Comparison of ENCODE assay signal across 9 mouse cellular contexts in the genomic region with DNA sequence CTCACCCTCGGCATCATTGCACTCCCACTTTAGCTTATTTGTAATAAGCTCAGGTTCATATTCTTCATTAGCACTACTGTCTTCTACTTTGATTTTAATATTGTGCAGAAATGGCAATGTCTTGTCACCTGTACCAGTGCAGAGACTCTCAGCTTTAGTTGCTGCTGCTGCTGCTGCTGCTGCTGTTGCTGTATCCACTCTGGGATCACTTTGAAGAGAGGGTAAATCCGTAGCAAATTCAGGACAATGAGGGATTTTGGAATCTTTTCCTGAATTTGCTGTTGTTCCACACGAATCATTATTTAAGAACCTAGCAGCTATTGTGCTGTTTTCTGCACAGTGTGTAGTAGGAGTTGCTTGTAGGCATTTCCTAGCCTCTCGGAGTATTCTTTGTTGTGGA. TPM values are rescaled to one million over a fixed set of nuclear protein-coding genes. Genes with fewer than 3 reads are reported as not detected.
DNase-seq lines count a peak whose midpoint lies in the region; ATAC-seq and TF ChIP-seq lines count a peak whose summit lies in the region.
"Had no signal": no experiment of that assay in that cellular context is flagged by ENCODE, and none has a peak within 500 bp of the region (broad histone marks: within the 10 kb centered on the region; RNA-seq: fewer than 3 reads in every experiment).

No protein-coding gene starts in this region.

- peak overlapping the region; percentile 80 to 89 for H3K4me3 ChIP-seq in heart, embryonic 14.5 days (ENCODE audit: control insufficient read depth in 1 of 2, insufficient read depth in 1 of 2, low read depth in 1 of 2, low read length in 2 of 2)
- peak overlapping the region; percentile 93 for H3K4me3 ChIP-seq in hindbrain, embryonic 11.5 days (ENCODE audit: low read depth, low read length)
- H3K4me3 ChIP-seq in midbrain, embryonic 11.5 days (ENCODE audit: low read depth, low read length), result peak overlapping the region; percentile 100

- no peak for ATAC-seq in heart, embryonic 14.5 days (ENCODE audit: insufficient number of reproducible peaks, insufficient read depth, low FRiP score, low read depth)
- ATAC-seq in hindbrain, embryonic 11.5 days (ENCODE audit: low FRiP score), result no peak
- no peak for ATAC-seq in midbrain, embryonic 11.5 days (ENCODE audit: low FRiP score)

- peak overlapping the region; percentile 94 for H3K4me2 ChIP-seq in heart, embryonic 14.5 days (ENCODE audit: low read length)
- H3K4me2 ChIP-seq in hindbrain, embryonic 11.5 days (replicated peaks; ENCODE audit: low read depth, low read length), result peak overlapping the region; percentile 82
- peak overlapping the region; percentile 94 for H3K4me2 ChIP-seq in midbrain, embryonic 11.5 days

- no peak for TF ChIP-seq POLR2A in brain, embryonic 14.5 days (IDR thresholded peaks at IDR 0.05; ENCODE audit: borderline replicate concordance, extremely low read depth, insufficient read depth, insufficient read length, poor library complexity, severe bottlenecking)

- 2% methylated on average over 4 of the region's 4 CpGs for WGBS in heart, embryonic 14.5 days
- 0% methylated on average over 4 of the region's 4 CpGs for WGBS in hindbrain, embryonic 11.5 days
- 0% methylated on average over 4 of the region's 4 CpGs for WGBS in midbrain, embryonic 11.5 days

- peak overlapping the region; percentile 99 for H3K9ac ChIP-seq in heart, embryonic 14.5 days (ENCODE audit: low read length)
- H3K9ac ChIP-seq in hindbrain, embryonic 11.5 days (ENCODE audit: low read depth, low read length), result peak overlapping the region; percentile 100
- H3K9ac ChIP-seq in midbrain, embryonic 11.5 days (ENCODE audit: low read length), result peak overlapping the region; percentile 100

- H3K27me3 ChIP-seq in heart, embryonic 14.5 days (ENCODE audit: control insufficient read depth, insufficient read depth, low read length), result no peaks in the 10 kb centered on the region
- no peaks in the 10 kb centered on the region for H3K27me3 ChIP-seq in hindbrain, embryonic 11.5 days (ENCODE audit: control insufficient read depth, insufficient read depth, low read length)
- H3K27me3 ChIP-seq in midbrain, embryonic 11.5 days (ENCODE audit: control insufficient read depth, insufficient read depth, low read length), result no peaks in the 10 kb centered on the region

- no peaks in the 10 kb centered on the region for H3K9me3 ChIP-seq in heart, embryonic 14.5 days (ENCODE audit: control insufficient read depth, low read length)
- H3K9me3 ChIP-seq in hindbrain, embryonic 11.5 days (ENCODE audit: control insufficient read depth, low read length), result no peaks in the 10 kb centered on the region
- H3K9me3 ChIP-seq in midbrain, embryonic 11.5 days (ENCODE audit: control insufficient read depth, low read length), result no peaks in the 10 kb centered on the region

- H3K4me1 ChIP-seq in heart, embryonic 14.5 days (ENCODE audit: control insufficient read depth in 2 of 2, insufficient read depth in 2 of 2, low read length in 2 of 2), result peaks cover 10 to 37% of the 10 kb centered on the region in 2 experiments
- peaks cover 3% of the 10 kb centered on the region; the same call in 1 of the 2 replicates for H3K4me1 ChIP-seq in hindbrain, embryonic 11.5 days (replicated peaks; ENCODE audit: control insufficient read depth, insufficient read depth, low read length)
- H3K4me1 ChIP-seq in midbrain, embryonic 11.5 days (ENCODE audit: control insufficient read depth, insufficient read depth, low read length), result peaks cover 24% of the 10 kb centered on the region

- DNase-seq in heart, postnatal 4 days, result no peak
- peak; percentile 68 for DNase-seq in brain, embryonic 14.5 days (ENCODE audit: low read depth)
- DNase-seq in hindbrain, embryonic 11.5 days (ENCODE audit: low spot score), result peak; percentile 50
- no peak for DNase-seq in midbrain, embryonic 11.5 days (ENCODE audit: low spot score, missing footprints)
- DNase-seq in ovary, postnatal 36 days (ENCODE audit: low spot score), result no peak
- DNase-seq in thymus, postnatal 36 days, result no peak
- DNase-seq in urinary bladder, postnatal 36 days (ENCODE audit: low spot score in 2 of 2), result no peak

- no peak for TF ChIP-seq CTCF in brain, embryonic 14.5 days (IDR thresholded peaks at IDR 0.05; ENCODE audit: borderline replicate concordance, extremely low read depth, insufficient read depth, insufficient read length)

- peak overlapping the region; percentile 97 to 99 for H3K27ac ChIP-seq in heart, embryonic 14.5 days (replicated peaks in 1 of 2; ENCODE audit: control insufficient read depth in 1 of 2, insufficient read depth in 1 of 2, low read depth in 2 of 2, low read length in 2 of 2)
- H3K27ac ChIP-seq in hindbrain, embryonic 11.5 days (ENCODE audit: low read depth, low read length), result peak overlapping the region; percentile 99
- H3K27ac ChIP-seq in midbrain, embryonic 11.5 days (ENCODE audit: low read depth, low read length), result peak overlapping the region; percentile 100

- H3K36me3 ChIP-seq in heart, embryonic 14.5 days (ENCODE audit: control insufficient read depth, insufficient read depth, low read length), result no peaks in the 10 kb centered on the region
- H3K36me3 ChIP-seq in hindbrain, embryonic 11.5 days (ENCODE audit: control insufficient read depth, insufficient read depth, low read length), result no peaks in the 10 kb centered on the region
- H3K36me3 ChIP-seq in midbrain, embryonic 11.5 days (ENCODE audit: control insufficient read depth, insufficient read depth, low read length), result no peaks in the 10 kb centered on the region

RNA-seq across cellular contexts. Expression of gene Skida1, which starts 2.7 kb away (rescaled TPM):
- polyA plus RNA-seq in heart, embryonic 14.5 days (2014; fragmentation: Nextera tagmentation; extraction: Ambion mirVana), result 4.7 and 6.4 TPM in 2 replicates
- total RNA-seq in heart, postnatal 4 days (2021), result 1 to 10 TPM; 6.3 to 7.2 TPM
- polyA plus RNA-seq in brain, embryonic 14.5 days (2012; rRNA removed), result 25.4 and 33.5 TPM in 2 replicates
- polyA plus RNA-seq in hindbrain, embryonic 11.5 days (2014; fragmentation: Nextera tagmentation; extraction: Ambion mirVana), result 19.6 and 20.1 TPM in 2 replicates
- 22.9 and 23.4 TPM in 2 replicates for polyA plus RNA-seq in midbrain, embryonic 11.5 days (2014; fragmentation: Nextera tagmentation; extraction: Ambion mirVana)

RNA-seq across cellular contexts. Expression of gene A930004D18Rik, which starts 8.6 kb away (rescaled TPM):
- 5.8 and 8.9 TPM in 2 replicates for polyA plus RNA-seq in heart, embryonic 14.5 days (2014; fragmentation: Nextera tagmentation; extraction: Ambion mirVana)
- total RNA-seq in heart, postnatal 4 days (2021), result 1 to 10 TPM; 4.7 to 5.0 TPM
- polyA plus RNA-seq in brain, embryonic 14.5 days (2012; rRNA removed), result 5.5 and 6.1 TPM in 2 replicates
- 8.5 and 10.7 TPM in 2 replicates for polyA plus RNA-seq in hindbrain, embryonic 11.5 days (2014; fragmentation: Nextera tagmentation; extraction: Ambion mirVana)
- 10.5 and 11.6 TPM in 2 replicates for polyA plus RNA-seq in midbrain, embryonic 11.5 days (2014; fragmentation: Nextera tagmentation; extraction: Ambion mirVana)

RNA-seq across cellular contexts. Expression of gene Mllt10, which starts 8.9 kb away (rescaled TPM):
- polyA plus RNA-seq in heart, embryonic 14.5 days (2014; fragmentation: Nextera tagmentation; extraction: Ambion mirVana), result 24.4 and 27.1 TPM in 2 replicates
- 10 to 100 TPM; 41.5 to 44.3 TPM for total RNA-seq in heart, postnatal 4 days (2021)
- polyA plus RNA-seq in brain, embryonic 14.5 days (2012; rRNA removed), result 41.1 and 49.4 TPM in 2 replicates
- 48.0 and 62.2 TPM in 2 replicates for polyA plus RNA-seq in hindbrain, embryonic 11.5 days (2014; fragmentation: Nextera tagmentation; extraction: Ambion mirVana)
- polyA plus RNA-seq in midbrain, embryonic 11.5 days (2014; fragmentation: Nextera tagmentation; extraction: Ambion mirVana), result 54.1 and 57.2 TPM in 2 replicates

RNA-seq across cellular contexts. Expression of gene H2al2a, which starts 49.4 kb away (rescaled TPM):
- polyA plus RNA-seq in heart, embryonic 14.5 days (2014; fragmentation: Nextera tagmentation; extraction: Ambion mirVana), result not detected in 2 replicates
- not detected for total RNA-seq in heart, postnatal 4 days (2021)
- 0.16 TPM in 1 of 2 replicates, not detected in the other for polyA plus RNA-seq in brain, embryonic 14.5 days (2012; rRNA removed)
- not detected in 2 replicates for polyA plus RNA-seq in hindbrain, embryonic 11.5 days (2014; fragmentation: Nextera tagmentation; extraction: Ambion mirVana)
- not detected in 2 replicates for polyA plus RNA-seq in midbrain, embryonic 11.5 days (2014; fragmentation: Nextera tagmentation; extraction: Ambion mirVana)
- total RNA-seq: layer of hippocampus, postnatal 25 days had no signal

Comparison
In these comparisons a context has a peak if more than half of its experiments do, and no peak if none do; other contexts are left out.
1. DNase-seq: peak in brain, embryonic 14.5 days (single experiment) and hindbrain, embryonic 11.5 days (single experiment); none in heart, postnatal 4 days (single experiment), midbrain, embryonic 11.5 days (single experiment), ovary, postnatal 36 days (single experiment), thymus, postnatal 36 days (0 of 2) and urinary bladder, postnatal 36 days (0 of 2).
2. Peak in every context shown above with its lines, with median percentiles within 50 percentile points of each other: H3K27ac ChIP-seq, H3K4me2 ChIP-seq, H3K4me3 ChIP-seq and H3K9ac ChIP-seq.